Mouse (Mus musculus) liver, embryonic 15.5 days (tissue): Measurements from ENCODE around the gene Gm10134. TPM values are rescaled to one million over a fixed set of nuclear protein-coding genes. Genes with fewer than 3 reads are reported as not detected.
A peak's percentile ranks its signal among the peaks of the same experiment; 100 is the strongest.

Source experiments
- ATAC-seq: fragments of 200-750 bp; cut with Nextera tagmentation; 2 replicates; pipeline ENCODE4 v1.8.0; 2017; ENCODE audit warnings: moderate number of reproducible peaks, mild to moderate bottlenecking, moderate library complexity; ENCODE audit not compliant: insufficient read depth
- H3K27ac ChIP-seq: fragments of 300-500 bp; sonication (generic); replicated peaks from 2 replicates; pipeline ENCODE4 v1.5.1; 2015; ENCODE audit warnings: mild to moderate bottlenecking, inconsistent platforms
- H3K27me3 ChIP-seq: fragments of 300-500 bp; sonication (generic); 2 replicates; pipeline ENCODE4 v1.6.1; 2015; ENCODE audit warnings: mild to moderate bottlenecking, inconsistent platforms
- H3K36me3 ChIP-seq: fragments of 300-500 bp; sonication (generic); replicated peaks from 2 replicates; pipeline ENCODE4 v1.6.1; 2015; ENCODE audit warnings: moderate library complexity, mild to moderate bottlenecking, inconsistent platforms
- H3K4me1 ChIP-seq: fragments of 300-500 bp; sonication (generic); replicated peaks from 2 replicates; pipeline ENCODE4 v1.6.1; 2015; ENCODE audit warnings: inconsistent platforms
- H3K4me2 ChIP-seq: fragments of 300-500 bp; sonication (generic); 2 replicates; pipeline ENCODE4 v1.6.1; 2015; ENCODE audit warnings: moderate library complexity, mild to moderate bottlenecking, inconsistent platforms
- H3K4me3 ChIP-seq: fragments of 300-500 bp; sonication (generic); replicated peaks from 2 replicates; pipeline ENCODE4 v1.5.1; 2015; ENCODE audit warnings: mild to moderate bottlenecking, inconsistent platforms
- H3K9ac ChIP-seq: fragments of 300-500 bp; sonication (generic); 2 replicates; pipeline ENCODE4 v1.6.1; 2015; ENCODE audit warnings: moderate library complexity, mild to moderate bottlenecking, inconsistent platforms
- H3K9me3 ChIP-seq: fragments of 300-500 bp; sonication (generic); replicated peaks from 2 replicates; pipeline ENCODE4 v1.6.1; 2016; ENCODE audit warnings: inconsistent platforms
- WGBS: fragments of 180-500 bp; shearing (Covaris S2); methylation state at CpG from one replicate; pipeline ENCODE4 v1.1.7; 2015; ENCODE audit warnings: mixed read lengths; ENCODE audit not compliant: insufficient replicate concordance; 5-methylcytosine and 5-hydroxymethylcytosine counted together
- polyA plus RNA-seq: library from polyadenylated mRNA; unstranded; fragments of >200 nt; fragmentation: Nextera tagmentation; extraction: Ambion mirVana; gene quantifications from 2 replicates; pipeline ENCODE4 v1.2.1, GENCODE M21; 2015

The Gm10134 gene
- polyA plus RNA-seq, 1 experiment from 2014 or later, result 0.82 TPM

DNA sequence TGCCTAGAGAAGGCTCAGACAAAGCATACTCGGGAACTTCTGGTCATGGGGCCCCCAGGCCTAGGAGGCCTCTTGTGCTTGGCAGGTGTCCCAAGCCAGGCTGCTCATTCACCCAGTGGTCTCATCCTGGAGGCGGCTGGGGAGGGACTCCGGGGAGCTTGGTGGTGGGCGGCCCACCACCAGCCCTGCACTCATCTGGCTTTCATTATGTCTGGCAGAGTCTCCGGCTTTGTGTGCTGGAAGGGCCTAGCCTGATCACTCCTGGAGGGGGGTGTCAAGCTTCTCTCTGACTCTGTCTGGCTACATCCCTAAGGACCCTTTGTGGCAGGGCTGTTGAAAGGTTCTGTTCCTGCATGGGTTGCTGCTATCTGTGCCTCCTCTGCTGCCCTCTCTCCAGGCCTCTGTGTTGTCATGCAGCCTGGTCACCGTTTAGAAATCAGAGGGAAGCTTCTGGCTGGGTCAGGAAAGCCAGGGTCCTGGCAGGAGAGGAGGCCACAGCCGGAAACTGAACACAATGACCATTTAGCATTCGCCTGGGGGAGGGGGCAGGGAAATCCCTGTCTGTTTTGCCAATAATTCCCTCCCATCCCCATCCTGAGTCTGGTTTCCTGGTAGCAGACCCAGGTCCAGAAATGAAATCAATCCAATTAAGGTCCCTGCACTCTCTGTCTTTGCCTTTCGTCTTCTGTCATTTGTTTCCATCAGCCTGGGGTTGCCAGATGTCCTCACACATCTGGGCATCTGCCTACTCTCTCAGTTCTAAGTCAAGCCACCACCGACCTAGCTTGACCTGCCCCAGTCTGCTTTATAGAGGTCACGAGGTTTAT, 28.8 kb downstream of the Gm10134 start:
- H3K9ac ChIP-seq, result no peak overlapping the region
- 48% methylated on average over 11 of the region's 11 CpGs for WGBS
- no peak for ATAC-seq
- H3K4me2 ChIP-seq, result peak overlapping the region; percentile 73
- H3K36me3 ChIP-seq, result no peaks in the 10 kb centered on the region
- H3K9me3 ChIP-seq, result no peaks in the 10 kb centered on the region
- peaks cover 17% of the 10 kb centered on the region for H3K4me1 ChIP-seq
- H3K27me3 ChIP-seq, result peaks cover 18% of the 10 kb centered on the region
- no peak overlapping the region for H3K4me3 ChIP-seq
- H3K27ac ChIP-seq, result no peak overlapping the region

DNA sequence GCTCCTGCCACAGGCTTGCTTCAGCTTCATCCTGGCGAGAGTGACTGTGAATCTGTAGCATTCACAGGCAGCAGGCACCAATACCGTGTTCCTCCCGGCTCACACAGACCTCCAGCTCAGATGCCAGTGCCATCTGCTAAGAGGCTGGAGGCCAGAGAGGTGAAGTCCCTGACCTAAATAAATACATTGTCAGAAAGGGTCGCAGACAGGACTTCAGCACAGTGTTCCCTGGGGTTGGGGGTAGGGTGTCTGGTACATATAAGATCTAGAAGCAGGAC, 29.3 kb downstream of the Gm10134 start:
- H3K4me3 ChIP-seq, result no peak overlapping the region
- H3K9ac ChIP-seq, result no peak overlapping the region
- peaks cover 18% of the 10 kb centered on the region for H3K27me3 ChIP-seq
- H3K4me1 ChIP-seq, result peaks cover 21% of the 10 kb centered on the region
- H3K9me3 ChIP-seq, result no peaks in the 10 kb centered on the region
- H3K36me3 ChIP-seq, result no peaks in the 10 kb centered on the region
- H3K27ac ChIP-seq, result 0 out of 2 replicates have a peak overlapping the region, but pooled peaks have one; percentile 14
- 67% methylated on average over 4 of the region's 4 CpGs for WGBS
- no peak overlapping the region for H3K4me2 ChIP-seq
- ATAC-seq, result no peak

DNA sequence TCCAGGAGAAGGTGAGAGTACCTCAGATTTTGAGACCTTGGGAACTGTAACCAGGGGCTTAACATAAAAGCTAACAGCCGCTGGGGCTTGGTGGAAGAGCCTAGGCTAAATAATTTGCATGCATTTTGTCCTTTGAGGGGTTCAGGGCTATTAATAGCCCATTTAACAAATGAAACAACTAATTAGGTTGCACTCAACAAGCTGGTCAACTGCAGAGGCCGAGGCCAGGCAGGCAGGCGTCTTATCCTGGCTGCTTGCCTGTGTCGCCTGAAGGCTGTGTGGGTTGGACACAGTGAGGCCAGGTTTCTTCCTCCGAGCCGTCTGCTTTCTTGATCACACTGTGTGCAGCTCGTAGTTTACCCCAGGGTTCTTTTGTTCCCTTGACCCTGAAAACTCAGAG, 29.8 kb downstream of the Gm10134 start:
- Histone ChIP-seq H3K9me3 (no peaks in the 10 kb centered on the region), H3K4me1 (peaks cover 25% of the 10 kb centered on the region), H3K27ac (0 out of 2 replicates have a peak overlapping the region, but pooled peaks have one; percentile 14), H3K4me2 (no peak overlapping the region), H3K4me3 (no peak overlapping the region), H3K27me3 (peaks cover 18% of the 10 kb centered on the region), H3K36me3 (no peaks in the 10 kb centered on the region), H3K9ac (no peak overlapping the region)
- no peak for ATAC-seq
- 58% methylated on average over 7 of the region's 7 CpGs for WGBS

DNA sequence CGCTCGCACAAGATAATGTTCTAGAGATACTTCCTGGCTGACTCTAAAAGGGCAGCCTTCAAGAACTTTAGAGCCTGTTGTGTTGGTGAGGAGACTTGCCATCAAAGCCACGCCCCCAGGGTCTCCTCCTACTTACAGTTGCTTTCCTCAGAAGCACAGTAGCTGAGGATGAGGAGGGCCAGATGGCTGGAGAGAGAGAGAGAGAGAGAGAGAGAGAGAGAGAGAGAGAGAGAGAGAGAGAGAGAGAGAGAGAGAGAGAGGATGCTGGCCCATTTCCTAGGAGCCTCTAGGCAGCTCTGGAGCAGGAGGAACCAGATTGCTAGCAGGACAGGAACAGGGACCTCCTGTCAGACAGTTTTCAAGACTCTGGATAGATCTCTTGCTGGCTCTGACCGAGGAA, 30.3 kb downstream of the Gm10134 start:
- Histone ChIP-seq H3K9ac (no peak overlapping the region), H3K27me3 (peaks cover 18% of the 10 kb centered on the region), H3K36me3 (no peaks in the 10 kb centered on the region), H3K4me1 (peaks cover 29% of the 10 kb centered on the region), H3K27ac (no peak overlapping the region), H3K4me3 (no peak overlapping the region), H3K4me2 (no peak overlapping the region), H3K9me3 (no peaks in the 10 kb centered on the region)
- no peak for ATAC-seq
- 39% methylated on average over 4 of the region's 4 CpGs for WGBS

DNA sequence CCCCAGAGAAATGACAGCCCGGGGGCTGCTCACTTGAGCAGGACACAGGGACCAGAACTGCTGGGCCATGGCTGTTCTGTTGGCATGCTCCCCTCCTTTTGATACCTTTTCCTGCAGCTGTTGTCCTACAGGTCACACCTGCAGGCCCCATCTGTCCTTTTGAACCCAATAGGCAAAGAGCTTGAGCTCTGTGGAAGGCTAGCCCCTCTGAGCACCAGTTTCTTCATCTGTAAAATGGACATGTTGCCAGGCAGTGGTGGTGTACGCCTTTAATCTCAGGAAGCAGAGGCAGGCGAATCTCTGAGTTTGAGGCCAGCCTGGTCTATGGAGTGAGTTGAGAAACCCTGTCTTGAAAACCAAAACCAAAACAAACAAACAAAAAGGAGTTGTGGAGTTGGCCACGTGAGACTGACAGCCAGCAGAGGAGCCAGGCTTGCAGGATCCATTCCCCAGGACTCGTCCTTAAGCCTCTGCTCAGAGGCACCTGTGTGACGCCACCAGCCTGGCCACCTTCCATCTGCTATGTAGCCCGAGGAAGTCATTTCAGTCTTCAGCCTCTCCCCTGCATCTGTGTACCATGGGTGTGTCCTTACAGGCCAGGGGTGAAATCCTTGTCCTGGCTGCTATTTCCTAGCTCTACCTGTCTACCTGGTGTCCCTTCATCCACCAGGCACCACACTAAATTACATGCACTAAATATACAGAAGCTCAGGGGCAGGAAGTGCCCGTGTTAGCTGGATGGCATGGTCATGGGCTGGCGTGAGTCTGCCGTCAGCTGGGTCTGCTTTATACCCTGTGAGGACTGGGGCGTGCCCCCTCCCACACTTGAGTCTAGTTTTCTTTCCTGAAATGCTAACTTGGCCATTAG, 31.1 kb downstream of the Gm10134 start:
- H3K36me3 ChIP-seq, result no peaks in the 10 kb centered on the region
- no peaks in the 10 kb centered on the region for H3K9me3 ChIP-seq
- no peak overlapping the region for H3K4me2 ChIP-seq
- no peak overlapping the region for H3K27ac ChIP-seq
- ATAC-seq, result no peak
- no peak overlapping the region for H3K9ac ChIP-seq
- peaks cover 29% of the 10 kb centered on the region for H3K4me1 ChIP-seq
- peaks cover 18% of the 10 kb centered on the region for H3K27me3 ChIP-seq
- no peak overlapping the region for H3K4me3 ChIP-seq
- 54% methylated on average over 11 of the region's 11 CpGs for WGBS

DNA sequence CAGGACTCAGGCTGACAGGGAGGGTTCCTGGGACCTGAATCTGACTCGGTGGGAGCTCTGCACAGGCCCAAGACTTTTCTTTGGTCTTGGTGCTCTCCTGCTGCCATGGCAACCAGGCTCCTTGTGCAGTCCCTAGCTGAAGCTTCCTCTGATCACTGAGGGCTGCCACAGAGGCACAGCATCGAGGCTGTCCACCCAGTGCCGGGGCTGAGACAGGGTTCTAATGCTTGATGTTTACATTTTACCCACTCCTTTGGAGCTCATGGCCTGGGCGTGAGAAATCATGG, 31.7 kb downstream of the Gm10134 start:
- no peak overlapping the region for H3K9ac ChIP-seq

DNA sequence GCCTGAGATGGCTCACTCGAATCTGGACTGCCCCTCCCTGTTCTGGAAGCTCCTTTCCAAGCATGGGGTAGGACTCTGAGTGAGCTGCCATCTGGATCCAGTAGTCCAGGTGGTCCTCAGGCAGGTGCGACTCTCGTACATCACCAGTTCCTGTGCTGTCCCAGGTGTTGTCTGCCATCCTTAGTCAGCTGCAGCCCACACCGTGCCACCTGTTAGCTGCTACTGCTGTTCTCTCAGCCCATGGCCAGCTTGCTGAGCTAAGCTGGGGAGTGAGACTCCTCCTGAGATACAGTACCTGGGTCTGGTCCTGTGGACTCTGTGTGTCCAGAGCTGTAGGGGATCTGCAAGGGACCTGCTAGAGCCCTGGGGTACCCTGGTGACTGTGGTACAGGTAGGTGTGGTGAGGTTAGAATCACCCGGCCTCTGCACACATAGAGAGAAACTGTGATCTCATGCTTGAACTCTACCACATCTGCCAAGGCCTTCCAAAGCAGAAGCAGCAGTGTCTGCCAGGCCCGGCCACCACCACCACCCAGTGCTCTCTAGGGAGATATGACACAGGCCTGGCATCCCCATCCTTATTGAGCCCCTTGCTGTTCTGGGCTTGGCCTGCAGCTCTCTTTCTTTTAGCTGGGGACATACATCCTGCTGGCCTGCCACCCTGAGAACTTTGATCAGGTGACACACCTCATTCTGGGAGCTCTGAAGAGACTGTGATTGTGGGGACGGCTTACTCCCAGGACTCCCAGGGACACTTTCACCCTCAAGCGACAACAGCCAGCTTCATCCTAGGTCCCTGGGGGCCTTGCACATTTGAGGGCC, 32.3 kb downstream of the Gm10134 start:
- Histone ChIP-seq H3K4me3 (no peak overlapping the region), H3K27ac (no peak overlapping the region), H3K4me2 (no peak overlapping the region), H3K4me1 (peaks cover 25% of the 10 kb centered on the region), H3K9me3 (no peaks in the 10 kb centered on the region), H3K27me3 (peaks cover 17% of the 10 kb centered on the region), H3K9ac (no peak overlapping the region), H3K36me3 (no peaks in the 10 kb centered on the region)
- 61% methylated on average over 8 of the region's 8 CpGs for whole genome bisulfite sequencing
- no peak for ATAC-seq

More for the DNA sequence above, 31.7 kb downstream of the Gm10134 start:
- H3K36me3 ChIP-seq, result no peaks in the 10 kb centered on the region
- no peak overlapping the region for H3K4me2 ChIP-seq
- H3K4me3 ChIP-seq, result no peak overlapping the region
- 45% methylated on average over 4 of the region's 4 CpGs for WGBS
- H3K27ac ChIP-seq, result no peak overlapping the region
- peaks cover 18% of the 10 kb centered on the region for H3K27me3 ChIP-seq
- peaks cover 29% of the 10 kb centered on the region for H3K4me1 ChIP-seq
- H3K9me3 ChIP-seq, result no peaks in the 10 kb centered on the region
- no peak for ATAC-seq

DNA sequence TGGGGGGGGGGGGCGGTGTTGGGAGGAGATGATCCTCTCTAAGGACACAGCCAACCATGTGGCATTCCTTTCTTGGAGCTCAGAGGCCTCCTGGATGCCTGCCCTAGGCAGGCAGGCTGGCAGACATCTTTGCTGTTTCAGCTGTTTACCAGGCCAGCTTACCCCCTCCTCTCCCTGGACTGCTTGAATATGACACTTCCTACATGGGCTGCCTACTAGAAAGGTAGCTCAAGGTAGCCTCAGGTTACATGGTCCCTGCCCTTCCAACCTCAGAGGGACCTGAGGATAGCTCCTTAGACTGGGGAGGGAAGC, 32.9 kb downstream of the Gm10134 start:
- Histone ChIP-seq H3K9me3 (no peaks in the 10 kb centered on the region), H3K36me3 (no peaks in the 10 kb centered on the region), H3K9ac (no peak overlapping the region), H3K27me3 (peaks cover 11% of the 10 kb centered on the region), H3K4me3 (no peak overlapping the region), H3K4me1 (peaks cover 20% of the 10 kb centered on the region), H3K4me2 (no peak overlapping the region), H3K27ac (no peak overlapping the region)
- whole genome bisulfite sequencing, result 33% methylated on average over 1 of the region's 1 CpGs
- ATAC-seq, result no peak

DNA sequence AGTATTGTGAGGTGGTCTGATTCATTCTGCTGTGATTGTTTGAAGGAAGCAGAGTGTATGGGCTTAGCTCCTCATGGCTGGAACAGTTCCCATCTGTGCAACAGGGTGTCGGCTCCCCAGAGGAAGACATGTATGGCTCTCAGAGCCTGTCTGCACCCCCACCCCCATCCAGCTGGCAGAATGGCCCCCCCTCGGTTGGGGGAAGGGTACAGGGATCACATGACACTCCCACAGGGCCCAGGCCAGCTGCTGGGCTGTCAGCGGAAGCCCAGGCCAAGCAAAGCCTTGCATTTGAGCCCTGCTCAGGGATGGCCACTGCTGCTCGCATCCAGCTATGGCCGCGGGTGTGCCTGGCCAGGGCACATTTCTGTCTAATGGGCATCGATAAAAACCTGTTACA, 33.3 kb downstream of the Gm10134 start:
- no peak overlapping the region for H3K4me2 ChIP-seq
- 54% methylated on average over 7 of the region's 7 CpGs for WGBS
- H3K9me3 ChIP-seq, result no peaks in the 10 kb centered on the region
- no peaks in the 10 kb centered on the region for H3K36me3 ChIP-seq
- peaks cover 20% of the 10 kb centered on the region for H3K4me1 ChIP-seq
- ATAC-seq, result 0 out of 2 replicates have a peak, but pooled peaks have one; percentile 9
- no peak overlapping the region for H3K9ac ChIP-seq
- H3K4me3 ChIP-seq, result no peak overlapping the region
- H3K27me3 ChIP-seq, result peaks cover 7% of the 10 kb centered on the region
- no peak overlapping the region for H3K27ac ChIP-seq

DNA sequence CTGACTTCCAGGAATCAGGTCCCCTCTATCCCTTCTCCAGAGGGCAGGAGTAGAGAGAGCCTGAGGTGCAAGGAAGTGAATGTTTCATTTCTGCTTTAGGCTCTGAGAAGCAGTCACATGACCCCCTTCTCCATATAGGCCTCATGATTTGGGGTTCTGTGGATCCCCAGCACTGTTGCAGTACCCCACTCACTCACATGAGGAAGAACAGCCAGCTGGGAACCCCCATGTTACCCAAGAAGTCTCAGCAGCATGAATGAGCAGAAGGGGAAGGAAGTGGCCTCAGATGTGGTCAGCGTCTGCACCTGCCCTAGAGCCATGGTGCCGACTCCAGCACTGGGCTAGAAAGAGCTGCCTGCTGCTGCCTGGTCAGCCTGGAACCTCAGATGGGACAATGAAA, 34.1 kb downstream of the Gm10134 start:
- no peaks in the 10 kb centered on the region for H3K36me3 ChIP-seq
- ATAC-seq, result peak; percentile 34; the same call in 1 of the 2 replicates
- WGBS, result 18% methylated on average over 2 of the region's 2 CpGs
- H3K4me3 ChIP-seq, result no peak overlapping the region
- no peak overlapping the region for H3K27ac ChIP-seq
- no peak overlapping the region for H3K4me2 ChIP-seq
- H3K4me1 ChIP-seq, result peaks cover 20% of the 10 kb centered on the region
- no peaks in the 10 kb centered on the region for H3K27me3 ChIP-seq
- no peak overlapping the region for H3K9ac ChIP-seq
- H3K9me3 ChIP-seq, result no peaks in the 10 kb centered on the region

DNA sequence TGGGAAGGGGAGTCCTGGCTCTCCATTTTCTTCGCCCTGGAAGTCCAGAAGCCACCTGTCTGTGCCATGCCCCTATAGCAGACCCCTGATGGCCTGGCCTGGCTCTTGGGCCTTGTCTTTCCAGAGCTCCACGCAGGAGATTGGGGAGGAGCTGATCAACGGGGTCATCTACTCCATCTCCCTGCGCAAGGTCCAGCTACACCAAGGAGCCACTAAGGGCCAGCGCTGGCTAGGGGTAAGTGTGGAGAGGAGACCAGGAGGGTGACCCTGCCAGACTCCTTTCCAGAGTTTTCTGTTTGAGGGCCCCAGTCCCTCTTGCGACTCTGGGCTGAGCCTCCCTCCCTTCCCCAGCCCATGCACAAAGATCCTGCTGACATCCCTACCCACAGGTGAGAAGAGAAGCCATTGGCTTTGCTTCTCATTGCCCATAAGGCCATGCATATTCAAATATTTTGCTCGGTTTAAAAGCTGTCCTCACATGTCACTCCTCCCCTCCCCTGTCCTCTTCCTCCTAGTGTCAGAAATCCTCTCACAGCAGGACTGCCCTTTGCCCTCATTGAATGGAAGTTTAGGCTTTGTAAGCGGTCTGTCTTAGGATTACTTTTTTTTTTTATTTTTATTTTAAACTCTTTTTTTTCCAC, 34.8 kb downstream of the Gm10134 start:
- Histone ChIP-seq H3K9me3 (no peaks in the 10 kb centered on the region), H3K9ac (no peak overlapping the region), H3K36me3 (no peaks in the 10 kb centered on the region), H3K27me3 (no peaks in the 10 kb centered on the region), H3K27ac (no peak overlapping the region), H3K4me1 (peaks cover 17% of the 10 kb centered on the region), H3K4me3 (no peak overlapping the region), H3K4me2 (no peak overlapping the region)
- 54% methylated on average over 8 of the region's 8 CpGs for whole genome bisulfite sequencing
- ATAC-seq, result no peak
